Mouse (Mus musculus) hindbrain, embryonic 15.5 days (tissue): ENCODE measurements at regions not wholly inside any gene's neighbourhood (a gene's known extent, or its start where the extent isn't known, plus 50 kb on each side); places are given as distances from the start of the nearest gene placed in this dataset.

Experiments used
- ATAC-seq: fragments of 200-750 bp; cut with Nextera tagmentation; 2 replicates; pipeline ENCODE4 v1.8.0; 2017; ENCODE audit warnings: low read depth, moderate number of reproducible peaks, moderate TSS enrichment; ENCODE audit not compliant: low FRiP score
- H3K27ac ChIP-seq: fragments of 300-500 bp; sonication (generic); replicated peaks from 2 replicates; pipeline ENCODE4 v1.5.1; 2015; ENCODE audit warnings: mild to moderate bottlenecking, inconsistent platforms
- H3K27me3 ChIP-seq: fragments of 300-500 bp; sonication (generic); 2 replicates; pipeline ENCODE4 v1.6.1; 2015; ENCODE audit warnings: control low read depth, inconsistent platforms
- H3K36me3 ChIP-seq: fragments of 300-500 bp; sonication (generic); 2 replicates; pipeline ENCODE4 v1.6.1; 2015; ENCODE audit warnings: control low read depth, inconsistent platforms
- H3K4me1 ChIP-seq: fragments of 300-500 bp; sonication (generic); replicated peaks from 2 replicates; pipeline ENCODE4 v1.6.1; 2015; ENCODE audit warnings: control low read depth, inconsistent platforms
- H3K4me2 ChIP-seq: fragments of 300-500 bp; sonication (generic); 2 replicates; pipeline ENCODE4 v1.6.1; 2015; ENCODE audit warnings: moderate library complexity, mild to moderate bottlenecking, inconsistent platforms
- H3K4me3 ChIP-seq: fragments of 300-500 bp; sonication (generic); 2 replicates; pipeline ENCODE4 v1.5.1; 2015; ENCODE audit warnings: mild to moderate bottlenecking, inconsistent platforms
- H3K9ac ChIP-seq: fragments of 300-500 bp; sonication (generic); 2 replicates; pipeline ENCODE4 v1.6.1; 2015; ENCODE audit warnings: inconsistent platforms
- H3K9me3 ChIP-seq: fragments of 300-500 bp; sonication (generic); 2 replicates; pipeline ENCODE4 v1.6.1; 2016; ENCODE audit warnings: control low read depth, inconsistent platforms
- whole genome bisulfite sequencing: fragments of 180-500 bp; shearing (Covaris S2); methylation state at CpG from one replicate; pipeline ENCODE4 v1.1.7; 2015; 5-methylcytosine and 5-hydroxymethylcytosine counted together

DNA sequence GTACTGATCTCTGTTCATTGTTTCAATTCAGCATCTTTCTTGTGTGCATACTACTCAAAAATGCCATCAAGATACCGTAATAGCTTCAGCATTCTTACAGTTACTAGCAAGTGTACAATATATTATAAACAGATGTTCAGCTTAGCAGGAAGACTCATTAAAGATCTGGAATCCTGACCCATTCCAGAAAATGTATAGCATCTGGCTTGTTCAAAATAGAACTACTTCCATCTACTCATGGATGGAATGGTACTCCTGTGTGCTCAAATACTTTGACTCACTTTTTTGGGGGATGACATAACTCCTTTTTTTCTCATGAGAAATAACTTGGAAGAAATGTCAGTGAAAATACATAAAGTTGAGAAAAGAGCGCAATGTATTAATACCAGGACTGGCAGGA lies 291.2 kb upstream of the Manea start:
- no peak for ATAC-seq
- H3K4me1 ChIP-seq, result no peaks in the 10 kb centered on the region
- no peak overlapping the region for H3K9ac ChIP-seq
- no peaks in the 10 kb centered on the region for H3K27me3 ChIP-seq
- H3K4me2 ChIP-seq, result no peak overlapping the region
- 91% methylated on average over 2 of the region's 2 CpGs for WGBS
- no peak overlapping the region for H3K27ac ChIP-seq
- H3K36me3 ChIP-seq, result no peaks in the 10 kb centered on the region
- no peaks in the 10 kb centered on the region for H3K9me3 ChIP-seq
- H3K4me3 ChIP-seq, result no peak overlapping the region

DNA sequence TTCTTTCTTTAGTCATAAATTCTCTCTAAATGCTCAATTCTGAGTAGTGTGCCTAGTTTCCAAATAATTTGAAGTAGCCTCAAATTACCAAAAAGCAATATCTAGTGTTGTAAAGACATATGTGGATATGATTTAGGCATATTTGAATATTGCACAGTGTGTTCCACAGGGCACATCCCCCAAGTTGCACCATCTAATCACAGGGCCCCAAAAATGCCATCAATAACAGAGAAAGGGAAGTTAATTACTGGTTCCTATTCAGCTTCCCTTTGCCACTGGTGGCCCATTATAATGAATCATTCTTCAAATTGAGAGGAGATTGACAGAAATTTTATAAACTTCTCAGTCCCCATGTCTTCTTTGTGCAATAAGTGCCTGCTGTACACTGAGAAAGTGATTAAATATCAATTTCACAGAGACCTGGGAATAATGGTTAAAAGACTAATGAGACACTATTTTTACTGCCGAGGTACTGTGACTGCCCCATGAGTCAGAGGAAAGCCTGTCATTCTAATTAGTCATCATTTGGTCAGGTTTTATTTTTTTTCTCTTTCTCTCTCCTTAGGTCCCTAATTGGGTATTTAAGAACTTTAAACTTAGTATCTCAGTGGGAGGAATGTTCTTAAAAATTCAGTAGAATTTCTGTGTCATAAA lies 284.0 kb upstream of the Manea start:
- ATAC-seq, result no peak

DNA sequence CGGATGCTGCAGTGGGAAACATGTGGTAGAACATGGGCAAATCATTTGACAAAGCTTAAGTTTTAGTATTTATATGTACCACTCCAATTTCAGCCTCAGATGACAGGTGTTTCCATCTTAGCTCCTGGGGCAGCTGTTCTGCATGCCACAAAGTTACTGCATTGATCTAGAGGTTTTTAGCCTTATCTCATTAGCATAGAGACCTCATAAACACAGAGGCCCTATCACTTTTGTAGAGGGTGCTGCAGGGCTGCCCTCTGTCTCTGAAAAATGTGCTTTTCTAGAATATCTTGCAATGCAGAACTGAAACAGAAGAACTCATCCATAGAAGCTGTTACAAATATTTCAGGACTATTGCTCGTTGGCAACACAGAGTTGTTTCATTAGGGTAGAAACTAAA lies 283.0 kb upstream of the Manea start:
- no peak overlapping the region for H3K4me3 ChIP-seq
- 82% methylated on average over 2 of the region's 2 CpGs for WGBS
- H3K27me3 ChIP-seq, result no peaks in the 10 kb centered on the region
- no peak overlapping the region for H3K4me2 ChIP-seq
- ATAC-seq, result no peak
- no peak overlapping the region for H3K9ac ChIP-seq
- no peaks in the 10 kb centered on the region for H3K9me3 ChIP-seq
- no peaks in the 10 kb centered on the region for H3K4me1 ChIP-seq
- no peaks in the 10 kb centered on the region for H3K36me3 ChIP-seq
- H3K27ac ChIP-seq, result no peak overlapping the region

More for the DNA sequence above, 284.0 kb upstream of the Manea start:
- no peaks in the 10 kb centered on the region for H3K36me3 ChIP-seq
- H3K9ac ChIP-seq, result no peak overlapping the region
- H3K4me2 ChIP-seq, result no peak overlapping the region
- H3K27me3 ChIP-seq, result no peaks in the 10 kb centered on the region
- H3K4me1 ChIP-seq, result no peaks in the 10 kb centered on the region
- 32% methylated on average over 1 of the region's 1 CpGs for WGBS
- no peaks in the 10 kb centered on the region for H3K9me3 ChIP-seq
- no peak overlapping the region for H3K4me3 ChIP-seq
- no peak overlapping the region for H3K27ac ChIP-seq

DNA sequence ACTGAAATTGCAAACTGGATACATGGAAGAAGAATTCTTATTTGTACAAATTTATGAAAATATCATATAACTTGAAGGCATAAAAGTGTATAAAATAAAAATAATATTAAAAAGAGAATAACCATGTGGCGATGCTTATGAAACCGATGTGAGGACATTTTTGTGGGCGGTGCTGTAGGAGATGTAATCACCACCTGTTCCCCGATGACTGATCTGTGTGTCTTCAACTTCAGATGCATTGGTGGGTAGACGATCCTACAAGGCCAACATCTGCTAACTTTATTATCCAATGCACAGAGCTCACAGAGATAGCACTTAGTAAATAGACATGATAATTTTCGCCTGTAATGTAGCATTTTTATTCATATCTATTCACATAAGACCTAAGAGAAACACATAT lies 281.1 kb upstream of the Manea start:
- Histone ChIP-seq H3K4me1 (no peaks in the 10 kb centered on the region), H3K36me3 (no peaks in the 10 kb centered on the region), H3K4me2 (no peak overlapping the region), H3K9ac (no peak overlapping the region), H3K4me3 (no peak overlapping the region), H3K27ac (no peak overlapping the region), H3K9me3 (no peaks in the 10 kb centered on the region), H3K27me3 (no peaks in the 10 kb centered on the region)
- no peak for ATAC-seq
- WGBS, result 87% methylated on average over 6 of the region's 6 CpGs

DNA sequence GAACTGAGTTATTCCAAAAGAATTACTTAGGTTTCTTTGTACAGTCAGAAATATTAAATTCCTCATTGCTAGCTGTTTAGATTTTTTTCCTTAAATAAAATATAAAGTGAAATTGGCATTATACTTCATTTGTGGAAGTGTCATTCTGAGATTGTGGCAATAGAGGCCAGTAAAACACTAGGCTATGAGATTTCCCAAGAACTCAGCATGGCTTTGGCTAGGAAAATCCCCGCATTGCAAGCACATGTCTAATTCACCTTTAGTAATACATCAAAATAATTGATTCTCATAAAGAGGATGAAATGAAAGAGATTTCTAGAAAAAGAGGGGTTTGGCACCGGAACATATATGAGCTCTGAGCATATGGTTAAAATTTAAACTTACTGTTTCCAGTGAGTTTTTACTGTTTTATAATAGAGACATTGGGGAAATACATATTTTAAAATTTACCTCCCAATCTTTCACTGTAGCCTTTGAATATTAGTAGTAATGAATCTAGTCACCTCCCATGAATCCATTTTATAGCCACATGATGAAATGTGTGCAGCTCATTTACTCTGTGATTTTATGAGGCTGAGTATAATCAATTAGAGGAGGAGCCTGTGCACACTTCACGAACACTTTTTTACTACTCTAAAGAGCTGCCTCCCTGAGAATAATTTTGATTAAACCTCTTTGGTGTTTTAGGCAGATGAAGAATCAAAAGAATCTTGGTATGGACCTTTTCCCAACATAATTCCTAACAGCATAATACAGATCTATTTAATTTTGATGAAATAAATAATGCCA lies 242.6 kb upstream of the Manea start:
- WGBS, result 48% methylated on average over 3 of the region's 3 CpGs
- Histone ChIP-seq H3K4me1 (no peaks in the 10 kb centered on the region), H3K27ac (no peak overlapping the region), H3K9me3 (no peaks in the 10 kb centered on the region), H3K4me3 (no peak overlapping the region), H3K9ac (no peak overlapping the region), H3K36me3 (no peaks in the 10 kb centered on the region), H3K27me3 (no peaks in the 10 kb centered on the region), H3K4me2 (no peak overlapping the region)
- ATAC-seq, result no peak

DNA sequence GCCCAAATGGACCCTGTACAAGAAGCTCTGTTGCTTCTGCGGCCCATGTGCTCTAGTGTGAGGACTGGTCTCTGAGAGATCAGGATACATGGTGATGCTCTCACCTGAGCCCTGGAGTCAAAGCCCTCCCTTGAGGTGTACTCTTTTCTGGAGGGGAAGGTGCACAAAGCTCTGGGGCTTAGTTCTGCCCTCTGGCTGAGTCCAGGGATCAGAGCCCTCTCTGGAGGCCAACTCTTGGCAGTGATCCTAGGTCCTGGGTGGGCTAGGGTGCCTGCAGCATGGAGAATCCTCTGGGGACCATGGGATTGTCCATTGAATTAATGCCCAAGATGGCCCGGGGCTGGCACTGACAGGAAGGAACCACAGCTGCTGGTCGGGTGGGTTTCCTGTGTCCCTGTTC lies 209.0 kb upstream of the Manea start:
- H3K4me1 ChIP-seq, result no peaks in the 10 kb centered on the region
- no peak overlapping the region for H3K4me3 ChIP-seq
- WGBS, result 96% methylated on average over 3 of the region's 3 CpGs
- no peak overlapping the region for H3K9ac ChIP-seq
- H3K27me3 ChIP-seq, result no peaks in the 10 kb centered on the region
- ATAC-seq, result no peak
- H3K27ac ChIP-seq, result no peak overlapping the region
- H3K36me3 ChIP-seq, result no peaks in the 10 kb centered on the region
- no peaks in the 10 kb centered on the region for H3K9me3 ChIP-seq
- no peak overlapping the region for H3K4me2 ChIP-seq

DNA sequence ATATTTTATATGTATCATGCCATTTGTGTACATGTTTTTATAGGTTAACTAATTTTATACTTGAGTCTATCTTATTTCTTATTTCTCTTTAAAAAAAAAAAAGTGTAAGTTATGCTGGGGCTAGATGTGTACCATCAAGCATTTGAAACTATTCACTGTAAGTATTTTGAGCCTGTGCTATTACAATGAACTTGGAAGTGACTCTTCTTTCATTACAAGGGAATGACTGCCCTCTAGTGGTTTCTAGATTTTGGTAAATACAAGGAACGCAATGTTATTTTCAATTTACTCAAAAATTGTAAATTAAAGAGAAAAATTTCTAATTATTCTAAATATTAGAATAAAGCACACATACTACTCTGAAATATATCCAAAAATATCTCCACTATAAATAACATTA lies 197.1 kb upstream of the Manea start:
- no peaks in the 10 kb centered on the region for H3K27me3 ChIP-seq
- H3K4me3 ChIP-seq, result no peak overlapping the region
- H3K36me3 ChIP-seq, result no peaks in the 10 kb centered on the region
- H3K9ac ChIP-seq, result no peak overlapping the region
- no peaks in the 10 kb centered on the region for H3K9me3 ChIP-seq
- H3K4me1 ChIP-seq, result no peaks in the 10 kb centered on the region
- no peak overlapping the region for H3K27ac ChIP-seq
- 42% methylated on average over 1 of the region's 1 CpGs for WGBS
- no peak overlapping the region for H3K4me2 ChIP-seq
- no peak for ATAC-seq

DNA sequence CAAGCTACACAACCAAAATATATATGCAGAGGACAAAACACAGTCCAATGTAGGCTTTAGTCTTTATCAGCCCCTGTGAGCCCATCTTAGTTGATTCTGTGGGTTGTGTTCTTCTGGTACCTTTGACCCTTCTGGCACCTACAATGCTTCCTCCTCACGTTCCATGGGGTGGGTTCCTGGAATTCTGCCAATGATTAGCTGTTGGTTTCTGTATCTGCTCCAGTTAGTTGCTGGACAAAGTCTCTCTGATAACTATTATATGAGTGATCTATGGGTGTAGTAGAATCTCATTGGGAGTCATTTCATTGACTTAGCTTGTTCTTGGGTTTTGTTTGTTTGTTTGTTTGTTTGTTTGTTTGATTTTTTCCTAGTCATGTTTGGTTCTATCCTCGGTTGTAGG lies 195.8 kb upstream of the Manea start:
- 58% methylated on average over 2 of the region's 2 CpGs for WGBS
- H3K9ac ChIP-seq, result no peak overlapping the region
- H3K4me1 ChIP-seq, result no peaks in the 10 kb centered on the region
- H3K27ac ChIP-seq, result no peak overlapping the region
- H3K27me3 ChIP-seq, result no peaks in the 10 kb centered on the region
- H3K9me3 ChIP-seq, result no peaks in the 10 kb centered on the region
- no peak for ATAC-seq
- no peak overlapping the region for H3K4me2 ChIP-seq
- H3K36me3 ChIP-seq, result no peaks in the 10 kb centered on the region
- no peak overlapping the region for H3K4me3 ChIP-seq

DNA sequence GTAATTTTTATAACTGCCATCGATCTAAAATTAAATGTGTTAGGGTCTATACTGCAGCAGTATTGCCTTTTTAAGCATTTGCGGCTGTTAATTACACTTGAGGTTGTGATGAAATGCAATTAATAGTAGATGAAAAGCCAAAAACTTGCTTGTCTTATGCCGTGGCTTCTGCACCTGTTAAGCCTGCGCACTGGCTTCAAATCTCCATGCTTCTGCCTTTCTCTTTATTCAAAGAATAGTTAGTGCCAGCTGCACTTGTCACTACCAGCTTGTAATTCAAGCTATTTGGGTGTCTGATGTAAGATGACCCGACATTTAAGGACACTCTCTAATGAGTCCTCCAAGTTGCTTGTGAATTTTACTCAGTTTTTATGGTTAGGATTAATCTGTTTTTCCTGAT lies 161.3 kb upstream of the Manea start:
- Histone ChIP-seq H3K9ac (no peak overlapping the region), H3K4me1 (no peaks in the 10 kb centered on the region), H3K27ac (no peak overlapping the region), H3K9me3 (no peaks in the 10 kb centered on the region), H3K27me3 (no peaks in the 10 kb centered on the region), H3K36me3 (no peaks in the 10 kb centered on the region), H3K4me3 (no peak overlapping the region), H3K4me2 (no peak overlapping the region)
- 84% methylated on average over 5 of the region's 5 CpGs for WGBS
- ATAC-seq, result no peak

DNA sequence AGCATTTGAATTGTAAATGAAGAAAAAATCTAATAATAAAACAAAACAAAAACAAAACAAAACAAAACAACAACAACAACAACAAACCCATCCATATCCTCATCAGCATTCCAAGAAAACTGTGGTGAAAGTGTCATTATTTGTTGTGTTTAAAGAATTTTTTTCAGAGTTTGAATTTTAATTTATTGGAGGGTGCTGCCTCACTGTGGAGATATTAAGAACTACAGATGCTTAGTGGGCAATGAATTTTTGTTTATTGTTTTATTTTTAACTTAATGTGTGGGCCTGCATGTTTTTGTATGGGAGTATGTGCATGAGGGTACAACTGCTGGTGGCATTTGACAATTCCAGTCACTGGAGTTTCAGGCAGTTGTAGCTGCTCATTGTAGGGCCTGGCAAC lies 147.6 kb upstream of the Manea start:
- H3K36me3 ChIP-seq, result no peaks in the 10 kb centered on the region
- H3K9ac ChIP-seq, result no peak overlapping the region
- no peak overlapping the region for H3K4me2 ChIP-seq
- H3K27ac ChIP-seq, result no peak overlapping the region
- H3K4me3 ChIP-seq, result no peak overlapping the region
- no peak for ATAC-seq
- H3K27me3 ChIP-seq, result no peaks in the 10 kb centered on the region
- no peaks in the 10 kb centered on the region for H3K9me3 ChIP-seq
- H3K4me1 ChIP-seq, result no peaks in the 10 kb centered on the region

DNA sequence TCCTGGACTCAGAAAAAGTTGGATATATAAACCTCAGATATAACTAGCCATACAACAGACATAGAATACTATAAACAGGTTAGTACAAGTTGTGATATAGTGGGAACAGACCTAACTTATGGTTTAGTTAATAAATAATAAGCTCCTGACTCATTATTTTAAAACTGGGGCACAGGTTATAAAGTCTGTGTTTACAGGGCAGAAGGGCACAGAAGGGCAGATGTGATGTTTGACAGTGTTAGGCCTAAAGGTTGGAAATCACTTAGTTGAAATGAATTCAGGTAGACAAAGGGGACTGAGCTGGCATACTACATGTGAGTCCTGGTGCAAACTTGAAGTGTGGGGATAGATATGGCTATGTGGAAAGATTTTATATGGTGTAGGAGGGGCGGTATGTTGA lies 128.2 kb upstream of the Manea start:
- no peak for ATAC-seq
- Histone ChIP-seq H3K27me3 (no peaks in the 10 kb centered on the region), H3K9ac (no peak overlapping the region)

DNA sequence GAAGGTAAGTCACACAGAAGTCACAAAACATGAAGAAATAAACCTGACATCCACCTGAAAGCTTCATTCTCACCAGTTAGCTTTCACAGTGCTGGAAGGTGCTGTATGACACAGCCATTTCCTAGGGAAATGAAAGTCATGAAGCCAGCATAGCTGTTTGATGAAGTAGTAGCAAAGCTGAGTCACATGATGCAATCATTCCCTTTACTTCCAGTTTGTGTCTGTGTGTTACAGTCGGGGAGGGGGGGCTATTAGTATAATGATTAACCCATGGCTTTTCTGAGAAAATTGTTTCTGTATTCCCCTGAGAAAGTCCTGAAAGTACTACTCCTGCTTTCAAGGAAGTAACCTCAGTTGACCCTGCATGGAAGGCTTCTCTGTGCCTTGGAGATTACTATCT lies 94.8 kb upstream of the Manea start:
- no peak overlapping the region for H3K4me2 ChIP-seq
- H3K9ac ChIP-seq, result no peak overlapping the region
- no peaks in the 10 kb centered on the region for H3K36me3 ChIP-seq
- no peaks in the 10 kb centered on the region for H3K4me1 ChIP-seq
- WGBS, result 46% methylated on average over 1 of the region's 1 CpGs
- no peaks in the 10 kb centered on the region for H3K27me3 ChIP-seq
- H3K9me3 ChIP-seq, result no peaks in the 10 kb centered on the region
- no peak for ATAC-seq
- H3K27ac ChIP-seq, result no peak overlapping the region
- H3K4me3 ChIP-seq, result no peak overlapping the region

More for the DNA sequence above, 128.2 kb upstream of the Manea start:
- Histone ChIP-seq H3K36me3 (no peaks in the 10 kb centered on the region), H3K9me3 (no peaks in the 10 kb centered on the region), H3K4me2 (no peak overlapping the region), H3K4me1 (no peaks in the 10 kb centered on the region), H3K27ac (no peak overlapping the region), H3K4me3 (no peak overlapping the region)
- WGBS, result 97% methylated on average over 1 of the region's 1 CpGs

DNA sequence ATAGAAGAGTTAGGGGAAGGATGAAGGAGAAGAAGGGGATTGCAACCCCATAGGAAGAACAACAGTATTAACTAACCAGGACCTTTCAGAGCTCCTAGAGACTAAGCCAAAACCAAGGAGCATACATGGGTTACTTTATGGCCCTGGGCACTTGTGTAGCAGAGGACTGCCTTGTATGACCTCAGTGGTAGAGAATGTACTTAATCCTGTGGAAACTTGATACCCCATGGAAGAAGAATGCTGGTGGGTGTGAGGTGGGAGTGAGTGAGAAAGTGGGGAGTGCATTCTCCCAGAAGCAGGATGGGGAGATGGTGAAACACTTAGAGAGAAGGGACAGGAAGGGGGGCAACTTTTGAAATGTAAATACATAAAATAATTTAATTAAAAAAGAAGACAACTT lies 75.4 kb upstream of the Manea start:
- H3K4me2 ChIP-seq, result no peak overlapping the region
- no peak overlapping the region for H3K27ac ChIP-seq
- no peak overlapping the region for H3K9ac ChIP-seq
- no peak overlapping the region for H3K4me3 ChIP-seq
- H3K4me1 ChIP-seq, result no peaks in the 10 kb centered on the region
- H3K27me3 ChIP-seq, result no peaks in the 10 kb centered on the region
- H3K36me3 ChIP-seq, result no peaks in the 10 kb centered on the region
- no peak for ATAC-seq
- no peaks in the 10 kb centered on the region for H3K9me3 ChIP-seq
